Mouse (Mus musculus): ENCODE measurements around the gene C130050O18Rik. TPM values are rescaled to one million over a fixed set of nuclear protein-coding genes. Genes with fewer than 3 reads are reported as not detected.

Gene C130050O18Rik
- total RNA-seq, 2 experiments from 2014 or later, result 0.13 to 0.35 TPM

DNA sequence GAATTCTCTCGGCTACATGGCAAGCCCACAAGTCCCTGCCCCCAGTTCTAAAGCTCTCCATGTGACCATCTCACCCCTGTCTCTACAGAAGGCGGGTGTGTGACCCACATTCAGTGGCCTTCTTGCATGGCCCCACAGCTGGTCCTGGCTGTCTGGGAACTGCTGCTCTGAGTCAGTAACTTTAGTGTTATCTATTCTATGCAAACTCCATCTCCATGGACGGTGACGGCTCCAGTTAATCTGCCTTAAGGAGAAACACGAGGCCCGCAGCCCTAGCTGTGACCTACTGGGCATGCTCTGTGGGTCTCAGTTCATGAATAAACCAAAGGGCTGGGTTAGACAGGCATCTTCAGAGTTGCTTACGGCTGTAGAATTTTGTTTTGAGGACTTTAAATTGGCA lies 10.7 kb upstream of the C130050O18Rik start:
- DNase-seq, result no peak
- intact Hi-C loops (cut with DNase I), result no loop called here

DNA sequence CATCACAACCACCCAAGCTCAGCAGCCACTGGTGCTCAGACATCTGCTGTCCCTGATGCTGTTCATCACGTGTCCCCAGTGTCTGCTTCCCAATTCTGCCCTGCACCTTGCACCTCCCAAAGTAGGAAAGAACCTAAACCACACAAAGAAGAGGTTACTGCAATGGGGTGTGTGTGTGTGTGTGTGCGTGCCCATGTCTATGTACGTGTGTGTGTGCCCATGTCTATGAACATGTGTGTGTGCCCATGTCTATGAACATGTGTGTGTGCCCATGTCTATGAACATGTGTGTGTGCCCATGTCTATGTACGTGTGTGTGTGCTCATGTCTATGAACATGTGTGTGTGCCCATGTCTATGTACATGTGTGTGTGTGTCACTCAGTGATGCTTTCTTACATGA lies 9.6 kb upstream of the C130050O18Rik start:
- intact Hi-C loops (cut with DNase I), result no loop called here
- no peak for DNase-seq

DNA sequence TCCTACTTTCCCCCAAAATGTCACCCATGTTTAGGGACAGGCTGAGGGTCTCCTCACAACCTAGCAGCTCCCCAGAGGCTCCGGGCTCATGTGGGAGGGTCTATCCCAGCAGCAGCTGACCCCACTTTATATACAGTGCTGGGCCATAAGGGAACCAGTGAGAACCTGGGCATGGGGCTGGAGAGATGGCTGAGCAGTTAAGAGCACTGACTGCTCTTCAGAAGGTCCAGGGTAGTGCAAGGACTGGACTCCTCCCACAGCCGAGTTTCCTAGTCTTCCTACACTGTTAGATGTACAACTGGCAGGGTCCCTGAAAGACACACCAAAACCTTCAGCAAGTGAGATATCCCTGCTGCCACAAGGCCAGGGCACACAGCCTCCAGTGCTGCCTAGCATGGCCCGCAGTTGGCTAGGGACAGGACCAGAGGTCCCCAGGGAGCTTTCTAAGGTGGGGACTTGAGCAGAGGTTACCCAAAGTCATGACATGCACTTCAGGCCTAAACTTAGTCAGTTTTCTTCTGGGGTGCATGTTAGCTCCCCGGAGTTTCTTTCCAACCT lies 7.6 kb upstream of the C130050O18Rik start:
- intact Hi-C loops (cut with DNase I), result loop anchor here (2.0 kb wide), 1 partner anchor 33 kb away; no protein-coding TSS in a partner anchor
- no peak for DNase-seq

DNA sequence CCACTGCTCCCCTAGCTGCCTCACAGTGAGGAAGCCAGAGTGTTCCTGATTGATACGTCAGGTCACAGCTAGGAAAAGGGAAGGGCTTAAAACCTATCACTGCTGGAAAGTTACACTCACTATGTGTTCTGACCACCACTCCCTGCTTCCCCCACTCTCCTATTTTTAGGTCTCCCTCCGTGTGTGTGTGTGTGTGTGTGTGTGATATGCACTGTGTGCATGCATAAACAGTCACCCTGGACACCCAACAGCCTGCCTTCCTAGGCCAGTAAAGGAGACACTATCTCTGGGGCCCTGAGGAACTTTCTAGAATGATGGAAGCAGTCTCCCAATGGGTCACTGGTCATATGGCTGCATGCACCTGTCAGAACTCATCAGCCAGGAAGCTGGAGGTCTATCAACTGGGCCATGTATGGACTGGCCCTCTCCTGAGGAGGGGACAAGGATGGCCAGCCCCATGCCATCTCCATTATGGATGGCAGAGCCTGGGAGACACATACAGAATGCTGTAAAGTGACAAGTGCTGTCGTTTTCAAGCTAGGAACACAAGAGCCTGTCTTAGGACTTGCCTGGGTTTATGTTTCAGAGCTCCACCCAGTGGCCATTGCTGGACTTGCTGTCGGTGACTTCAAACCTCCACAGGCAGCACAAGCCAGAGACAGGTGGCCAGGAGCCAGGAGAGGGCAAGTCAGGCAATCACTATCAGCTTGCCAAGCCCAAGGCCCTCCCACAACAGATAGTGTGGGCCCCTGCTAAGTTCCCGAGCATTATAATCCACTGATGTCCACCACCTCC lies 6.9 kb upstream of the C130050O18Rik start:
- intact Hi-C loops (cut with DNase I), result loop anchor here (2.0 kb wide), 1 partner anchor 33 kb away; no protein-coding TSS in a partner anchor
- peak; percentile 94 for DNase-seq

DNA sequence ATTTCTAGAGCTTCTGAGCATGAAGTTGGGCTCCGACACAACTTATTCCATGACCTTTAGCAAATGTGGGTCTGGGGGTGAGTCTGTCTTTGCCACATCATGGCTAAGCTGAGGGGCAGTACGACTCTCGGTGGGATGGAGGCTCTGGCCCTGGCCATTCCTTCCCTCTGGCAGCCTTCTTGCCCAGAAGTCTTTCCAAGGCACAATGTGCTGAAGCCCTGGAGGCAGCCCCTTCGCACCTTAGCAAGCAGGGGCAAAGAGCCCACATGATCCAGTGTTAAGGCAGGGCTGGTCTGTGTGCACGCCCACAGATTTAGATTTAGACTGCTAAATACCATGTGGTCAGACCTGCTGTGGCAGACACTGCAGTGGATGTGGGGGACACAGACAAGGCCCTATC lies 6.3 kb upstream of the C130050O18Rik start:
- intact Hi-C loops (cut with DNase I), result no loop called here
- no peak for DNase-seq

DNA sequence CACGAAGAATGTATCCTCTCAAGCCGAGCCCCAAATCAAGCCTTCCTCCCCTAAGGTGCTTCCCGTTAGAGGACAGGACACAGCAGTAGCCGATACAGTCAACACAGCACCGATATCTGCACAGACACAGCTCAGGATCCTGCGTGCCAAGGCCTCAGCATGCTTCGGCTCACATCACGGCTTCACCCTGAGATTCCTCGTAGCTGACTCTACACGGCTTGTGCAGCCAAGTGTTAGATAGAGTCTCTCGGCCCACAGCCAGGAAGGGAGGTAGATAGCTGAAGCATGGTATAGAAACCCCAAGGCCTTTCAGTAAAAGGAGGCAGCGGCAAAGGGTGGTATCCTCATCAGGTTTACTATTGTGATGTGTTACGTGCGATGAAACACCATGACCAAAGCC lies 5.1 kb upstream of the C130050O18Rik start:
- intact Hi-C loops (cut with DNase I), result no loop called here
- no peak for DNase-seq

DNA sequence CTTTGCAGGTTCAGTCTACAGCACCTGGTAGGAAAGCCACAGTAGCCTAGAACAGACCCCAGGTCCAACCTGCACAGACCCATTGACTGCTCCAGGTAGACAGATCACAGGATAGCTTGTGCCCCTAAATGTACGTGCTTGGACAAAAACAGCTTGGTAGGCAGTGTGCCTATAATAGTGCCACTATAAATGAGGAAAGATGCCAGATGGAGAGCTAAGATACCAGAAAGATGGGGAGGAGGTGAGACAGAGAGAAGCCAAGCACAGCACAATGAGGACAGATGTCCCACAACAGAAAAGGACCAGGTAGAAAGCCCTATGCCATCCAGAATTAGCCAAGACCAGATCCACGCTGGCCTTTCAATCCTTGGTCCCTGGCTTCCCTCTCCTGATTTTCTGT lies 3.0 kb upstream of the C130050O18Rik start:
- DNase-seq, result no peak
- intact Hi-C loops (cut with DNase I), result no loop called here

DNA sequence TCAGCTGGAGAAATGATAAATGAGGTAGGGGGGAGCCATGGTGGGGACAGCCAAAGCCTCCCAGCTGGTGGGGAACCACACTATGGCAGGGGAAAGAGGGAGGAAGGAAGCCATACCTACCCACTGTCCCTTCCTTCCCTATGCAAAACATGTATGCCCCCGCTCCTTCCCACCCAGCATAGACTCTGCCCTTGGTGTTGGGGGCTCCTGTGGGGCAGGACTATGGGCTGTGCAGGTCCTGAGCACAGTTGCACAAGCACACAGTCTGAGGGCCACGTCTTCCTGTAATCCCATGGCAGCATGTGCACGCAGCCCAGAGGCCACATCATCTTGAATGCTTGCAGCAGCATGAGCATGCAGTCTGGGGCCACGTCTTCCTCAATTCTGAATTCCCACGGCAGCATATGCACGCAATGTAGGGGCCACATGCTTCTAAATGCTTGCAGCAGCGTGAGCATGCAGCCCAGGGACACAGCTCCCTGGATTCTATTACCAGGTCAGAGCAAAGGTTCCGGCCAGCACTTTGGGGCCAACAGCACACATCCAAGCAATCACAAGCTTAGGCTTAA lies 1.3 kb upstream of the C130050O18Rik start:
- DNase-seq, result no peak
- intact Hi-C loops (cut with DNase I), result no loop called here

DNA sequence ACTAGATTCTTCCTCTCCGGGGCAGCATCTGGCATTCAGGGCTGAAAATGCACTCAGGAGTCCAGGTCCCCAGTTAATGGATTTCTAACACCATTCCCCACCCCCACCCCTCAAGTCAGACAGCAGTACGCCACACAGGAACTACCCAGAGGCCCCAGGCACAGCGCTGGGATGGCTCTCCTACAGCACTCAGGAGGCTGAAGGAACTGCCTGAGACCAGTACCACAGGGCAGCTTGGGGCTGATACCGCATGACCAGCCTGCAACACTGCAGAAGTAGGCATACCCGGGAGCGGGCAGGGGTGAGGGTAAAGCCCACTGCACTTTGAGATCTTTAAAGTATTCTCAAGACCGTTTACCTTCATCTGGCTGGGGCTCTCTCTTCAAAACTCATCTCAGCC lies 398 bp downstream of the C130050O18Rik start:
- intact Hi-C loops (cut with DNase I), result loop anchor here (5.0 kb wide), 1 partner anchor 77 kb away; the partner anchor contains the start of gene Zfand2a

DNA sequence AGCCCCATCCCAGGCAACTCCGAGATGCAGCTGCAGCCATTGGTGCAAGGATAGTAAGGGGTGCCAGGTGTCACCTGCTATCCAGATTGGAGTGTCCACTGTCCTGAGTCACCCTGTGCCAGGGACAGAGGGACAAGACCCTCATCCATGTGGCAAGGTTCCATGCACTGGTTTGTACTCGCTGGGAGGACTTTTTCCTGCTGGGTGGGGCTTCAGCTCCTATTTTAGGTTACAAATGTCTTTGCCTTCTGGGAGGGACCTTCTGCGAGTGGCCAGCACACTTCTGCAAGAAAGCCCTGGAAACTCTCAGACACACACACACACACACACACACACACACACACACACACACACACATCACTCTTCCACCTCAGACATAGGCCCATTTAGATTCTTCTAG lies 873 bp downstream of the C130050O18Rik start:
- intact Hi-C loops (cut with DNase I), result loop anchor here (5.0 kb wide), 1 partner anchor 76 kb away; the partner anchor contains the start of gene Zfand2a
- DNase-seq, result no peak

More for the DNA sequence above, 398 bp downstream of the C130050O18Rik start:
- DNase-seq, result no peak

DNA sequence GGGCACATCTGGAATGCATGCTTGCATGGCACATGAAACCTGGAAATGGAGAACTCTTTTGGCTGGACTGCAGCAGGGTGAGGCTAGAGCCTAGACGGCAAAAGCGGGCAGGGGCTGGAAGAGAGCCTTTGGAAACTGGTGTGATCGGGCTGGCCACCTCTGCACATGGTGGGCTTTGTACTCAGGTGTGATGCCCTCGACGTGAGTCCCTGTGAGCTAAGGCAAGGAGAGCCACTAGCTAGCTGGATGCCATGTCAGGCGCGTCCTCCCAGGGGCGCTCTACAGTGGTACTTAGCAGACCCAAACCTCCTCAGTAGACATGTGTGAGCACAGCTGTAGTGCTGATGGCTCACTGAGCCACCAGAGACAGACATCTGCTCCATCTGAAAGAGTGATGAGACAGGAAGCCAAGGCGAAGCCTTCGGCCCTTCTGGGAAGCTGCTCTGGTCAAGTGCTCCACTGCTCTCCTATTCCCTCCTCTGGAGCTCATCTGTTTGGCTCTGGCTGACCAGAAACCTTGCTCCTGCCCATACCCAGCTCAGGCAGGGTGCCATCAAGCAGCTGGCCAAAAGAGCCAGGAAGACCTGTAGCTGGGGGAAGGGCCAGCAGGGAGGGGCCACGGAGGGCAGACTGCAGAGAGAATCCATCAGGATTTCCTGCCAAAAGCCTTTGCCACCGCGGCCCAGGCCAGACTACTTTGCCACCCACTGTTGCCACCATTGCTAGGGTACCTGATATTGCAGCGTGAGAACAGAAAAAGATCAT lies 2.2 kb downstream of the C130050O18Rik start:
- intact Hi-C loops (cut with DNase I), result loop anchor here (5.0 kb wide), 1 partner anchor 75 kb away; the partner anchor contains the start of gene Zfand2a
- DNase-seq, result peak; percentile 50 to 64

DNA sequence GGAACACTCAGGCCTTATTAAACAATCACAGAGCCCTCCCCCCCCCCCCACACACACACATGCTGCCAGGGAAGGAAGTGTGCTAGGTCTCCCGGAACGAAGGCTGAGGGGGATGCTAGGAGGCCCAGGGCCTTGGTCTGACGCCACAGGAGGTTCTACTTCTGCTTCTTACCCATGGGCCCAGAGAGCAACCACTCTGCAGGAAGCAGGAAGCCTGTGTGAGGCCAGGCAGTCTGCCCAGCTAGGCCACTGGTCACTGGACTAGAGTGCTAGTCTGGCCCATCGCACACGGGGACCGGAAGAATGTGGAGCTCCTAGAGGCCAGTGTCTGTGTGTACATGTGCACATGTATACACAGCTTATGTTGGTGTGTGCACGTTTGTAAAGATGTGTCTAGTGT lies 3.4 kb downstream of the C130050O18Rik start:
- intact Hi-C loops (cut with DNase I), result loop anchor here (5.0 kb wide), 1 partner anchor 74 kb away; the partner anchor contains the start of gene Zfand2a
- no peak for DNase-seq

DNA sequence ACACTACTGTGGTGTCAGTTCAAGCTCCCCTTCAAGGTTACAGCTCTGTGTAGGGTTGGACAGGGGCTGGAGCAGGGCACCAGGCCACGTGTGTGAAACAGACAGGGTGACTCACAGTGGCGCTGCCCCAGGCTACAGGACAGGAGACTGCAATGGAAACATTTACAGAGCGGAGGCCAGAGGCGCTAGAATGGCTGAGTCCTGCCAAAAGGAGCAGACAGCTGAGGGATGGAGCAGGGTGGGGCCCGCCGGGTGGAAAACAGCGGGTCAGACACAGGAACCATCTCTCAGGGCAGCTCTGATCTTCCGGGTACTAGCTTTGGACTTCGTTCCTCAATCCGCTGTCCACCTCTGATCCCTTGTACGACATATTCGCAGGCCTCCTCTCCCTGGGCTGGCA lies 4.3 kb downstream of the C130050O18Rik start:
- peak; percentile 72 to 81 for DNase-seq
- intact Hi-C loops (cut with DNase I), result loop anchor here (5.0 kb wide), 1 partner anchor 73 kb away; the partner anchor contains the start of gene Zfand2a

DNA sequence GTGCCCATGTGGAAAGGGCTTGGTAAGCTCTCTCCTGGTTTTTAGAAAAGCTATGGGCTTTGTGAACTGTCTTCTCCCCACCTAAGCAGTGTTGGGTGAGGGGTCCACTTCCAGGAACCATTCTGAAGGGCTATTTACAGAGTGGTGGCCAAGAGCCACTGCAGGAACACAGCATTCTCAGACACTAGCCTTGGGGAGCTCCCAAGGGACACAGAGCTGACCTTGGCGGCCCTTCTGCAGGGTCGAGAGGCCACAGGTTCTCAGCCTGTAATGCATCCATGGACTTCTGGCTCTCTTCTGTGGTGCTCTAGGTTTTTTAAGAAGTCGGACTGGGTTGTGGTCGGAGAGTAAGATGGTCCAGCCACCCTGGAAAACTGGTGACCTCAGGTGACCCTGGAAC lies 5.0 kb downstream of the C130050O18Rik start:
- DNase-seq, result no peak
- intact Hi-C loops (cut with DNase I), result no loop called here

DNA sequence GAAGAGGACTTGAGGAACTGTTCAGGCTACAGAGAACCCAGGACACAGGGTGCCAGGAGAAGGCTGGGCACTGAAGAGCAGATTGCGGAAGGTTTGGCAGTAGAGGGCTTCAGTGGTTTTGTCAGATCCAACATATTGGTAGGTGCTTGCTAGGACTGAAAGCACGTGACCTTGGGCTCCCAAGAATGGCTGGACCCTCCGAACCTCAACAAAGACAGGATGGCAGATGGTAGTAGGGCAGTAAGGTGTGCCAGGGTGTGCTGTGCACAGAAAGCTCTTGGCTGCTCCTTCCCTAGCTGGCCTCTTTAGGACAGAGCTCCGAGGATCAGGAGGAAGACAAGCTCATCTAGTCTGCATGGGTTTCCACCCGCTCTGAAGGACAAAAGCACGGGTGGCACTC lies 6.0 kb downstream of the C130050O18Rik start:
- intact Hi-C loops (cut with DNase I), result no loop called here
- no peak for DNase-seq

DNA sequence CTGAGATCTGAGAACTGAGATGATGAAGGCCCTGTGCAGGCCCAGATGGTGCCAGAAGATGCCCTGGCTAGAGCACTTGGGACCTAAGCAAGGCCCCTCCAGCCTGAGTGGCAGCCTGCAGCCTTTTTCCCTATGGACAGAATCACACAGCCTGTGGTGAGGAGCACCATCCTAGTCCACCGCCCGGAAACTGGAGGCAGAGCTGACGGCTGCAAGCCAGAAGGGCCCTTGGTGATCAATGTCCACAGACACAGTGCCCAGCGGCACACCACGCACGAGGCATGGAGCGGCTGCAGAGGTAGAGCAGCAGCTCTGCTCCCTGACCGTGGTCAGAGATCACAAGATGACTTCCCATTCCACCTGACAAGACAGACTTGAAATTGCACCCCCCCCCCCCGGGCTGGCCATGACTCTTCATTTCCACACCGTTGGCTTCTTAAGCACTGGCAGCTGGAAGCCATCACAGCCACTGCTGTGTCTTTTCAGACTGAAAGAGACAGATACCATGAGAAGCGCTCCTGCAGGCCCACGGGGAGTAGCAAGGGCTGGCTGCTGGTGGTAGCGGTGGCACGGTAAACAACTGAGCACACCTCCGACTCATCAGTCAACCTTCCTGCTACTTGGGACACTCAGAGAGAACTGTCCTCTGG lies 6.7 kb downstream of the C130050O18Rik start:
- intact Hi-C loops (cut with DNase I), result no loop called here
- no peak for DNase-seq

DNA sequence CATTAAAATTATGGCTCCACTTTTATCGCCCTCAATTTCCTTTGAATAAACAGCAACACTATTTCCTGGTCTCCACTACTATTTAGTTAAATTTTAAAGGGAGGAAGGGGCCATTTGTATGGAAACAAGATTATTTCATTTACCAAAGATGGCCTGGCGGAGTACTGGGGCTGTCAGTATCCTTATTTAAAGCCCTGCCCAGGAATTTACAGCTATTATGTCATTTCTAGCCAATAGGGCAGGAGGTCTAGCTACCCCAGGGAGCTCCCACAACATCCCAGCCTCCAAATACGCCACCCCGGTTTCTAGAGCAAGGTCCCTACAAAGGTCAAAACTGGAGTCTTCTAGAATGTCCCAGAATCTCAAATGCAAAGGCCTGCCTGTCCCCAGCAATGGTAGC lies 8.5 kb downstream of the C130050O18Rik start:
- DNase-seq, result no peak
- intact Hi-C loops (cut with DNase I), result no loop called here

DNA sequence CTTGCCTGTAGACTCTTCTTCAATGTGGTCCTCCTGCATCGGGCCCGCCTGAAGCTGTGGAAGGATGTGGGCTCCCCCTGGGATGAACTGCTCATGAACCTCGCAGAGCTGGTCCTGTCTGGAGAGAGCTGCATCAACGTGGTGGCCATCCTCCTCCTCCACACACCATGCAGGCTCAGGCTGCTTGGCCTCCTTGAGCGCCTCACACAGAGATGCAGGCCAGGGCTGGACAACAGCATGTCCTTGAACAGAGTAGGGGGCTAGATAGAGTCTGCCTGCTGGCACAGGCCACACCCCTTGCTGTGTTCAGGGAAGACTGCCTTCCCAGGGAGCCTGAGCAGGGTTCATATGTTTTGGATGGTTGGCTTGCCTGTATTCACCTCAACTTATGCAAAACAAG lies 9.9 kb downstream of the C130050O18Rik start:
- DNase-seq, result no peak
- intact Hi-C loops (cut with DNase I), result no loop called here

DNA sequence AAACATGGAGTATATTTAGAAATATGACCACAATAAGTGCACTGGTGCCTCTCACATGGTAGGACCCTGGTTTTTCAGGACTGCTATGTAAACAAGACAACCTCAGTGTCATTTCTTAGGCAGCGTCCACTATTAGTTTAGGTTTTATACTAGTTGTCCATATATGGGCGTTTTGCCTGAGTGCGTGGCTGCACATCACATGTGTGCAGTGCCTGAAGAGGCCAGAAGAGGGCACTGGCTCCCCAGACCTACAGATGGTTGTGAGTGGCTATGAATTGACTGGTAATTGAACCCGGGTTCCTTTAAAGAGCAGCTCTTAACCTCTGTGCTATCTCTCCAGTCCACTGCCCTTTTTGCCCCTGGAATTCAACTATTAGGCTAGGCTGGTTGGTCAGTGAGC lies 11.9 kb downstream of the C130050O18Rik start:
- intact Hi-C loops (cut with DNase I), result no loop called here

DNA sequence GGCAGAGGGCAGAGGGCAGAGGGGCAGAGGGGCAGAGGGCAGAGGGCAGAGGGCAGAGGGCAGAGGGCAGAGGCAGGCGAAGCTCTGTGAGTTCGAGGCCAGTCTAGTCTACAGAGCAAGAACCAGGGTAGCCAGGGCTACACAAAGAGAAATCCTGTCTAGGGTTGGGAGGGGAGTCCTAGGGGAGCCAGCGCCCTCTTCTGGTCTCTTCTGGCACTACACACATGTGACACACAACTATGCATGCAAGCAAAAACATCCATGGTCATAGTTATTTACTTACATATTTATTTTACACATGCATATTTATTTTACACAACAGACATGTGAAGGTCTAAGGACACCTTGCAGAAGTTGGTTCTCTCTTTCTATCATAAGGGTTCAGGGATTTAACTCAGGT lies 12.4 kb downstream of the C130050O18Rik start:
- no peak for DNase-seq

More for the DNA sequence above, 11.9 kb downstream of the C130050O18Rik start:
- DNase-seq, result no peak

More for the DNA sequence above, 12.4 kb downstream of the C130050O18Rik start:
- intact Hi-C loops (cut with DNase I), result no loop called here

Data from gastrocnemius, postnatal 36 days (tissue).